Mouse (Mus musculus) embryo, embryonic 9.5 days (tissue): ENCODE data around the gene Ptpn1.
A peak's percentile ranks its signal among the peaks of the same experiment; 100 is the strongest.

Experiments
- DNase-seq: peaks from one replicate; pipeline ENCODE4 v3.0.0-alpha.2; 2017; ENCODE audit errors: extremely low spot score

Gene Ptpn1

GRCm38 (mm10) chr2:167972146-167972545, 40.3 kb downstream of the Ptpn1 start:
- DNase-seq = no peak

GRCm38 (mm10) chr2:167972809-167973208, 41.0 kb downstream of the Ptpn1 start:
- DNase-seq = no peak

- no peak for DNase-seq
These were observed 43.9 kb downstream of the Ptpn1 start for GRCm38 (mm10) chr2:167975746-167976145.

GRCm38 (mm10) chr2:167978271-167978670, 46.4 kb downstream of the Ptpn1 start:
- DNase-seq = no peak

GRCm38 (mm10) chr2:167980391-167980790, 48.5 kb downstream of the Ptpn1 start:
- no peak for DNase-seq

- DNase-seq = no peak
These were observed 50.8 kb downstream of the Ptpn1 start for GRCm38 (mm10) chr2:167982646-167983045.

GRCm38 (mm10) chr2:167984371-167984770, 52.5 kb downstream of the Ptpn1 start:
- no peak for DNase-seq

GRCm38 (mm10) chr2:167984946-167985345, 53.1 kb downstream of the Ptpn1 start:
- DNase-seq = no peak

- peak; percentile 46 for DNase-seq
These were observed 54.9 kb downstream of the Ptpn1 start for GRCm38 (mm10) chr2:167986762-167987161.

GRCm38 (mm10) chr2:167987640-167988039, 55.8 kb downstream of the Ptpn1 start:
- DNase-seq = no peak

GRCm38 (mm10) chr2:167989310-167989709, 57.5 kb downstream of the Ptpn1 start:
- DNase-seq = no peak

GRCm38 (mm10) chr2:167993260-167993659, 61.4 kb downstream of the Ptpn1 start:
- no peak for DNase-seq

GRCm38 (mm10) chr2:167995870-167996635, 64.2 kb downstream of the Ptpn1 start:
- DNase-seq = no peak

GRCm38 (mm10) chr2:167996672-167997215, 64.9 kb downstream of the Ptpn1 start:
- no peak for DNase-seq

GRCm38 (mm10) chr2:167997562-167997961, 65.7 kb downstream of the Ptpn1 start:
- DNase-seq = no peak

- DNase-seq = no peak
These were observed 67.4 kb downstream of the Ptpn1 start for GRCm38 (mm10) chr2:167999145-167999743.

- no peak for DNase-seq
These were observed 70.3 kb downstream of the Ptpn1 start for GRCm38 (mm10) chr2:168002188-168002587.

- DNase-seq = no peak
These were observed 71.0 kb downstream of the Ptpn1 start for GRCm38 (mm10) chr2:168002884-168003283.

GRCm38 (mm10) chr2:168003431-168003830, 71.6 kb downstream of the Ptpn1 start:
- no peak for DNase-seq

GRCm38 (mm10) chr2:168004369-168004768, 72.5 kb downstream of the Ptpn1 start:
- no peak for DNase-seq

- no peak for DNase-seq
These were observed 73.1 kb downstream of the Ptpn1 start for GRCm38 (mm10) chr2:168005005-168005404.

- no peak for DNase-seq
These were observed 73.8 kb downstream of the Ptpn1 start for GRCm38 (mm10) chr2:168005616-168006015.

- no peak for DNase-seq
These were observed 74.6 kb downstream of the Ptpn1 start for GRCm38 (mm10) chr2:168006489-168006888.
